Mouse (Mus musculus) spleen, adult 2 months (tissue): ENCODE measurements at regions not wholly inside any gene's neighbourhood (a gene's known extent, or its start where the extent isn't known, plus 50 kb on each side); places are given as distances from the start of the nearest gene placed in this dataset.

ENCODE experiments used
- CTCF ChIP-seq: fragments of 200-500 bp; IDR thresholded peaks from 2 replicates; pipeline ENCODE4 v1.5.1; 2011; ENCODE audit warnings: mild to moderate bottlenecking, inconsistent platforms; ENCODE audit not compliant: insufficient read depth, insufficient read length, insufficient replicate concordance; ENCODE audit errors: extremely low read depth
- POLR2A ChIP-seq: fragments of 200-500 bp; IDR thresholded peaks from 2 replicates; pipeline ENCODE4 v1.6.1; 2011; ENCODE audit warnings: low read depth, low read length, inconsistent platforms

GRCm38 (mm10) chr3:131000701-131001100, 109.6 kb upstream of the Lef1 start:
- TF ChIP-seq CTCF (no peak), POLR2A (no peak)
